Mouse (Mus musculus): ENCODE data around the gene Kcnab1.

Kcnab1 gene

GRCm38 (mm10) chr3:65204356-65205075, 95.3 kb downstream of the Kcnab1 start:
- no peak for DNase-seq (ENCODE audit: low spot score in 2 of 2)

GRCm38 (mm10) chr3:65205539-65206020, 96.4 kb downstream of the Kcnab1 start:
- DNase-seq (ENCODE audit: low spot score in 2 of 2): no peak

- no peak for DNase-seq (ENCODE audit: low spot score in 2 of 2)
Measured at GRCm38 (mm10) chr3:65213725-65214124, 104.5 kb downstream of the Kcnab1 start.

- DNase-seq (ENCODE audit: low spot score in 2 of 2): no peak
Measured at GRCm38 (mm10) chr3:65214635-65215034, 105.5 kb downstream of the Kcnab1 start.

- DNase-seq (ENCODE audit: low spot score in 2 of 2): no peak
Measured at GRCm38 (mm10) chr3:65217673-65218579, 108.7 kb downstream of the Kcnab1 start.

GRCm38 (mm10) chr3:65220287-65220686, 111.1 kb downstream of the Kcnab1 start:
- no peak for DNase-seq (ENCODE audit: low spot score in 2 of 2)

GRCm38 (mm10) chr3:65223635-65224034, 114.5 kb downstream of the Kcnab1 start:
- peak in 1 of 2 experiments; percentile 45 for DNase-seq (ENCODE audit: low spot score in 2 of 2)

- DNase-seq (ENCODE audit: low spot score in 2 of 2): no peak
Measured at GRCm38 (mm10) chr3:65230978-65231377, 121.8 kb downstream of the Kcnab1 start.

GRCm38 (mm10) chr3:65231419-65232090, 122.4 kb downstream of the Kcnab1 start:
- no peak for DNase-seq (ENCODE audit: low spot score in 2 of 2)

GRCm38 (mm10) chr3:65249023-65249422, 139.8 kb downstream of the Kcnab1 start:
- DNase-seq (ENCODE audit: low spot score in 2 of 2): peak in 1 of 2 experiments; percentile 14

GRCm38 (mm10) chr3:65260521-65260920, 151.3 kb downstream of the Kcnab1 start:
- DNase-seq (ENCODE audit: low spot score in 2 of 2): peak in 1 of 2 experiments; percentile 22

GRCm38 (mm10) chr3:65262506-65263422, 153.6 kb downstream of the Kcnab1 start:
- DNase-seq (ENCODE audit: low spot score in 2 of 2): peak; percentile 29 to 60

GRCm38 (mm10) chr3:65273317-65273716, 164.1 kb downstream of the Kcnab1 start:
- no peak for DNase-seq (ENCODE audit: low spot score in 2 of 2)

- no peak for DNase-seq (ENCODE audit: low spot score in 2 of 2)
Measured at GRCm38 (mm10) chr3:65277777-65278176, 168.6 kb downstream of the Kcnab1 start.

- no peak for DNase-seq (ENCODE audit: low spot score in 2 of 2)
Measured at GRCm38 (mm10) chr3:65283366-65283765, 174.2 kb downstream of the Kcnab1 start.

- peak in 1 of 2 experiments; percentile 13 for DNase-seq (ENCODE audit: low spot score in 2 of 2)
Measured at GRCm38 (mm10) chr3:65288994-65289393, 179.8 kb downstream of the Kcnab1 start.

GRCm38 (mm10) chr3:65296996-65297395, 187.8 kb downstream of the Kcnab1 start:
- DNase-seq (ENCODE audit: low spot score in 2 of 2): peak in 1 of 2 experiments; percentile 17

GRCm38 (mm10) chr3:65299205-65299604, 190.0 kb downstream of the Kcnab1 start:
- no peak for DNase-seq (ENCODE audit: low spot score in 2 of 2)

GRCm38 (mm10) chr3:65301531-65301930, 192.3 kb downstream of the Kcnab1 start:
- DNase-seq (ENCODE audit: low spot score in 2 of 2): no peak

- DNase-seq (ENCODE audit: low spot score in 2 of 2): no peak
Measured at GRCm38 (mm10) chr3:65302559-65302958, 193.4 kb downstream of the Kcnab1 start.

GRCm38 (mm10) chr3:65315837-65316236, 206.7 kb downstream of the Kcnab1 start:
- no peak for DNase-seq (ENCODE audit: low spot score in 2 of 2)
